Mouse (Mus musculus) bone marrow macrophage, adult 2 months (primary cell): ENCODE data around the gene B4galt4.

ENCODE experiments used
- CTCF ChIP-seq: IDR thresholded peaks from 2 replicates; pipeline ENCODE4 v1.5.1; 2012; ENCODE audit warnings: low read depth, mild to moderate bottlenecking, low read length, moderate library complexity
- POLR2A ChIP-seq: IDR thresholded peaks from 2 replicates; pipeline ENCODE4 v1.6.1; 2012; ENCODE audit warnings: mild to moderate bottlenecking, low read depth, low read length, borderline replicate concordance

GRCm38 (mm10) chr16:38712105-38712504 is 30.0 kb upstream of the B4galt4 start:
- TF ChIP-seq CTCF (no peak), POLR2A (no peak)
